Mouse (Mus musculus) hindbrain, embryonic 11.5 days (tissue): ENCODE measurements around the gene Olfr33. TPM values are rescaled to one million over a fixed set of nuclear protein-coding genes. Genes with fewer than 3 reads are reported as not detected.

Source experiments
- ATAC-seq: fragments of 200-750 bp; cut with Nextera tagmentation; 2 replicates; pipeline ENCODE4 v1.8.0; 2017; ENCODE audit warnings: mild to moderate bottlenecking, moderate TSS enrichment, moderate library complexity; ENCODE audit not compliant: low FRiP score
- DNase-seq: peaks from one replicate; pipeline ENCODE4 v3.0.0-alpha.2; 2015; ENCODE audit warnings: low spot score
- H3K27ac ChIP-seq: fragments of 300-500 bp; sonication (generic); 2 replicates; pipeline ENCODE4 v1.5.1; 2014; ENCODE audit warnings: mild to moderate bottlenecking, low read depth, low read length
- H3K27me3 ChIP-seq: fragments of 300-500 bp; sonication (generic); 2 replicates; pipeline ENCODE4 v1.6.1; 2014; ENCODE audit warnings: mild to moderate bottlenecking, low read length, moderate library complexity, mixed read lengths; ENCODE audit not compliant: control insufficient read depth, insufficient read depth
- H3K36me3 ChIP-seq: fragments of 300-500 bp; sonication (generic); 2 replicates; pipeline ENCODE4 v1.6.1; 2014; ENCODE audit warnings: mild to moderate bottlenecking, low read length, moderate library complexity, mixed read lengths; ENCODE audit not compliant: control insufficient read depth, insufficient read depth
- H3K4me1 ChIP-seq: fragments of 300-500 bp; sonication (generic); replicated peaks from 2 replicates; pipeline ENCODE4 v1.6.1; 2014; ENCODE audit warnings: low read length, mixed read lengths; ENCODE audit not compliant: control insufficient read depth, insufficient read depth
- H3K4me2 ChIP-seq: fragments of 300-500 bp; sonication (generic); replicated peaks from 2 replicates; pipeline ENCODE4 v1.6.1; 2014; ENCODE audit warnings: mild to moderate bottlenecking, low read depth, low read length
- H3K4me3 ChIP-seq: fragments of 300-500 bp; sonication (generic); 2 replicates; pipeline ENCODE4 v1.5.1; 2014; ENCODE audit warnings: low read depth, low read length
- H3K9ac ChIP-seq: fragments of 300-500 bp; sonication (generic); 2 replicates; pipeline ENCODE4 v1.6.1; 2014; ENCODE audit warnings: low read depth, low read length
- H3K9me3 ChIP-seq: fragments of 300-500 bp; sonication (generic); 2 replicates; pipeline ENCODE4 v1.6.1; 2016; ENCODE audit warnings: low read length; ENCODE audit not compliant: control insufficient read depth
- WGBS: fragments of 180-500 bp; shearing (Covaris S2); extraction: QIAGEN DNeasy Blood & Tissue Kit; methylation state at CpG from one replicate; pipeline ENCODE4 v1.1.7; 2014; 5-methylcytosine and 5-hydroxymethylcytosine counted together
- polyA plus RNA-seq: library from polyadenylated mRNA; unstranded; fragments of >200 nt; fragmentation: Nextera tagmentation; extraction: Ambion mirVana; gene quantifications from 2 replicates; pipeline ENCODE4 v1.2.1, GENCODE M21; 2014

Gene Olfr33
- polyA plus RNA-seq, 1 experiment from 2014 or later: not detected

- Histone ChIP-seq H3K36me3 (no peaks in the 10 kb centered on the region), H3K9ac (peak within 1 kb of the TSS; percentile 72), H3K4me2 (peak within 1 kb of the TSS; percentile 45), H3K4me3 (peak within 1 kb of the TSS; percentile 47), H3K4me1 (no peaks in the 10 kb centered on the region), H3K27ac (no peak within 1 kb of the TSS), H3K9me3 (no peaks in the 10 kb centered on the region), H3K27me3 (no peaks in the 10 kb centered on the region)
- peak; percentile 100 for ATAC-seq
- WGBS: under 1% methylated on average over 40 of the region's 40 CpGs
- peak; percentile 91 for DNase-seq
Measured at GRCm38 (mm10) chr7:102686944-102687501, 31.8 kb downstream of the Olfr33 start, which contains the start of gene Trim68. Gene Trim68, minus strand, starts transcription at chr7:102687327.

- H3K4me2 ChIP-seq: no peak overlapping the region
- H3K4me1 ChIP-seq: no peaks in the 10 kb centered on the region
- no peak for ATAC-seq
Measured at GRCm38 (mm10) chr7:102681916-102682315, 37.0 kb downstream of the Olfr33 start.

GRCm38 (mm10) chr7:102676225-102676624 lies 42.6 kb downstream of the Olfr33 start:
- 86% methylated on average over 2 of the region's 2 CpGs for WGBS
- no peaks in the 10 kb centered on the region for H3K9me3 ChIP-seq
- no peak overlapping the region for H3K27ac ChIP-seq
- DNase-seq: no peak
- H3K9ac ChIP-seq: no peak overlapping the region
- ATAC-seq: no peak
- H3K36me3 ChIP-seq: no peaks in the 10 kb centered on the region
- no peaks in the 10 kb centered on the region for H3K27me3 ChIP-seq
- H3K4me3 ChIP-seq: no peak overlapping the region
- H3K4me2 ChIP-seq: no peak overlapping the region
- no peaks in the 10 kb centered on the region for H3K4me1 ChIP-seq

More at GRCm38 (mm10) chr7:102681916-102682315, 37.0 kb downstream of the Olfr33 start:
- H3K36me3 ChIP-seq: no peaks in the 10 kb centered on the region
- H3K9me3 ChIP-seq: no peaks in the 10 kb centered on the region
- 96% methylated on average over 1 of the region's 1 CpGs for WGBS
- H3K27ac ChIP-seq: no peak overlapping the region
- no peak overlapping the region for H3K9ac ChIP-seq
- H3K4me3 ChIP-seq: no peak overlapping the region
- DNase-seq: no peak
- H3K27me3 ChIP-seq: no peaks in the 10 kb centered on the region

GRCm38 (mm10) chr7:102665378-102665777 lies 53.5 kb downstream of the Olfr33 start:
- Histone ChIP-seq H3K9ac (no peak overlapping the region), H3K27ac (no peak overlapping the region), H3K4me1 (no peaks in the 10 kb centered on the region), H3K27me3 (no peaks in the 10 kb centered on the region), H3K36me3 (no peaks in the 10 kb centered on the region), H3K4me2 (no peak overlapping the region), H3K9me3 (no peaks in the 10 kb centered on the region), H3K4me3 (no peak overlapping the region)
- no peak for ATAC-seq
- DNase-seq: peak; percentile 30
- WGBS: 44% methylated on average over 2 of the region's 2 CpGs

GRCm38 (mm10) chr7:102664599-102664998 lies 54.3 kb downstream of the Olfr33 start, which contains the start of gene Olfr556:
Gene Olfr556, plus strand, starts transcription at chr7:102664899.
- H3K4me1 ChIP-seq: no peaks in the 10 kb centered on the region
- H3K4me2 ChIP-seq: no peak within 1 kb of the TSS
- no peak within 1 kb of the TSS for H3K27ac ChIP-seq
- no peak within 1 kb of the TSS for H3K4me3 ChIP-seq
- H3K27me3 ChIP-seq: no peaks in the 10 kb centered on the region
- ATAC-seq: no peak
- H3K9me3 ChIP-seq: no peaks in the 10 kb centered on the region
- H3K36me3 ChIP-seq: no peaks in the 10 kb centered on the region
- DNase-seq: no peak
- no peak within 1 kb of the TSS for H3K9ac ChIP-seq
- 45% methylated on average over 3 of the region's 3 CpGs for WGBS

Other genes with a start within 250 kb of the Olfr33 start
- gene Olfr543, start 237.4 kb downstream of the Olfr33 start, polyA plus RNA-seq: 0.31 and 1.1 TPM in 2 replicates
- gene Olfr544, start 230.8 kb downstream of the Olfr33 start, polyA plus RNA-seq: 0.08 and 0.23 TPM in 2 replicates
- gene Olfr545, start 219.5 kb downstream of the Olfr33 start, polyA plus RNA-seq: not detected in 2 replicates
- gene Olfr547, start 184.3 kb downstream of the Olfr33 start, polyA plus RNA-seq: not detected in 2 replicates
- not detected in 2 replicates for gene Olfr548-ps1, start 178.2 kb downstream of the Olfr33 start, polyA plus RNA-seq
- not detected in 2 replicates for gene Olfr549, start 169.2 kb downstream of the Olfr33 start, polyA plus RNA-seq
- 0.32 and 1.1 TPM in 2 replicates for gene Trim21, start 153.6 kb downstream of the Olfr33 start, polyA plus RNA-seq
- not detected in 2 replicates for gene Olfr550, start 147.6 kb downstream of the Olfr33 start, polyA plus RNA-seq
- not detected in 2 replicates for gene Olfr551, start 127.2 kb downstream of the Olfr33 start, polyA plus RNA-seq
- gene Olfr552, start 121.3 kb downstream of the Olfr33 start, polyA plus RNA-seq: not detected in 2 replicates
- not detected in 2 replicates for gene Olfr553, start 100.9 kb downstream of the Olfr33 start, polyA plus RNA-seq
- not detected in 2 replicates for gene Olfr554, start 80.6 kb downstream of the Olfr33 start, polyA plus RNA-seq
- not detected in 2 replicates for gene Olfr555, start 60.2 kb downstream of the Olfr33 start, polyA plus RNA-seq
- gene Olfr556, start 54.2 kb downstream of the Olfr33 start, polyA plus RNA-seq: not detected in 2 replicates
- gene Trim68, start 31.7 kb downstream of the Olfr33 start, polyA plus RNA-seq: 9.3 and 9.5 TPM in 2 replicates
- not detected in 2 replicates for gene Olfr557, start 23.2 kb downstream of the Olfr33 start, polyA plus RNA-seq
- gene Olfr558, start 16.9 kb downstream of the Olfr33 start, polyA plus RNA-seq: 0.15 TPM in 1 of 2 replicates, not detected in the other
- not detected in 2 replicates for gene Olfr559, start 8.4 kb upstream of the Olfr33 start, polyA plus RNA-seq
- not detected in 2 replicates for gene Olfr560, start 40.3 kb upstream of the Olfr33 start, polyA plus RNA-seq
- 0.14 TPM in 1 of 2 replicates, not detected in the other for gene Olfr78, start 40.4 kb upstream of the Olfr33 start, polyA plus RNA-seq
- not detected in 2 replicates for gene Olfr561, start 52.2 kb upstream of the Olfr33 start, polyA plus RNA-seq
- gene Olfr564, start 84.4 kb upstream of the Olfr33 start, polyA plus RNA-seq: not detected in 2 replicates
- gene Olfr566, start 139.7 kb upstream of the Olfr33 start, polyA plus RNA-seq: not detected in 2 replicates
- gene Olfr568, start 158.1 kb upstream of the Olfr33 start, polyA plus RNA-seq: not detected in 2 replicates
- not detected in 2 replicates for gene Olfr569, start 171.8 kb upstream of the Olfr33 start, polyA plus RNA-seq
- gene Olfr570, start 175.5 kb upstream of the Olfr33 start, polyA plus RNA-seq: not detected in 2 replicates
- not detected in 2 replicates for gene Olfr571, start 198.5 kb upstream of the Olfr33 start, polyA plus RNA-seq
- gene Olfr572, start 205.3 kb upstream of the Olfr33 start, polyA plus RNA-seq: not detected in 2 replicates
- not detected in 2 replicates for gene Olfr573-ps1, start 223.5 kb upstream of the Olfr33 start, polyA plus RNA-seq
- not detected in 2 replicates for gene Olfr574, start 229.4 kb upstream of the Olfr33 start, polyA plus RNA-seq
- not detected in 2 replicates for gene Olfr575, start 239.7 kb upstream of the Olfr33 start, polyA plus RNA-seq
- not detected in 2 replicates for gene Olfr576, start 243.6 kb upstream of the Olfr33 start, polyA plus RNA-seq